Mouse (Mus musculus) hindbrain, embryonic 10.5 days (tissue): ENCODE data around the gene Rnf10. TPM values are rescaled to one million over a fixed set of nuclear protein-coding genes. Genes with fewer than 3 reads are reported as not detected.

ENCODE experiments used
- DNase-seq: peaks from one replicate; pipeline ENCODE4 v3.0.0-alpha.2; 2017; ENCODE audit warnings: low spot score
- H3K27ac ChIP-seq: fragments of 300-500 bp; sonication (generic); 2 replicates; pipeline ENCODE4 v1.5.1; 2016; ENCODE audit warnings: mild to moderate bottlenecking, moderate library complexity
- H3K27me3 ChIP-seq: fragments of 300-500 bp; sonication (generic); 2 replicates; pipeline ENCODE4 v1.6.1; 2016; ENCODE audit warnings: mild to moderate bottlenecking; ENCODE audit not compliant: poor library complexity, insufficient read depth, severe bottlenecking
- H3K36me3 ChIP-seq: fragments of 300-500 bp; sonication (generic); 2 replicates; pipeline ENCODE4 v1.6.1; 2016; ENCODE audit warnings: mild to moderate bottlenecking, moderate library complexity
- H3K4me1 ChIP-seq: fragments of 300-500 bp; sonication (generic); replicated peaks from 2 replicates; pipeline ENCODE4 v1.6.1; 2016; ENCODE audit warnings: mild to moderate bottlenecking
- H3K4me3 ChIP-seq: fragments of 300-500 bp; sonication (generic); 2 replicates; pipeline ENCODE4 v1.5.1; 2016; ENCODE audit warnings: mild to moderate bottlenecking, moderate library complexity
- H3K9me3 ChIP-seq: fragments of 300-500 bp; sonication (generic); 2 replicates; pipeline ENCODE4 v1.6.1; 2016; ENCODE audit warnings: mild to moderate bottlenecking, moderate library complexity
- WGBS: fragments of 180-500 bp; shearing (Covaris S2); methylation state at CpG from one replicate; pipeline ENCODE4 v1.1.7; 2016; 5-methylcytosine and 5-hydroxymethylcytosine counted together
- polyA plus RNA-seq: library from polyadenylated mRNA; unstranded; fragments of >200 nt; fragmentation: Nextera tagmentation; extraction: Ambion mirVana; gene quantifications from 2 replicates; pipeline ENCODE4 v1.2.1, GENCODE M21; 2016

The Rnf10 gene
- polyA plus RNA-seq, 1 experiment from 2014 or later, result 172 TPM

DNA sequence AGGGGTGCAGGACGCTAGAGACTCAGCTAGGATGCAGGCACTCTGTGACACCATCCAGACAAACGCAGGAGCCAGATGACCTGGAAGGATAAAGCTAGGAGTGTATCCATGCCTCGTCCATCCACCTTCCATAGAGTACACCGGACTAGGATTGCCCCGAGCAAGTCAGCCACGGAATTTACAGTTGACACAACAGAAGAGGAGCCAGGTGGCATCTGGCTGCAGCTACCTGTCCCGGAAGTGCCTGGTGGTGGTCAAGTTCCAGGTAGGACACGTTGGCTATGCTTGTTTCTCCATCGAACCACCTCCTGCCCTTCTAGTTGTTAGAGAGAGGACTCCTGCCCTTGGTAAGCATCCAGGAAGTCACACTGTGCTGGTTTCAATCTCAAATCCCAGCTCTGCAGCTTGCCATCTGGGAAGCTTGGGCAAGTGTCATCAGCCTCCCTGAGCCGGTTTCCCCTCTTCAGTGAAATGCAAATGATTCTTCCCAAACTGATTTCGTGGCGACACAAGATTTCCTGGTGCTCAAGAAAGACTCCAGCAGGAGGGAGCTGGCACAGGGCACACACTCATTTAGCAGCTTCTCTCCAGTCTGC is 78.0 kb downstream of the Rnf10 start:
- H3K4me1 ChIP-seq, result peaks cover 50% of the 10 kb centered on the region
- H3K27me3 ChIP-seq, result peaks cover 88% of the 10 kb centered on the region
- no peak for DNase-seq
- peak overlapping the region; percentile 78; the same call in 1 of the 2 replicates for H3K27ac ChIP-seq
- H3K9me3 ChIP-seq, result no peaks in the 10 kb centered on the region
- H3K36me3 ChIP-seq, result no peaks in the 10 kb centered on the region
- H3K4me3 ChIP-seq, result peak overlapping the region; percentile 76
- 4% methylated on average over 12 of the region's 12 CpGs for WGBS

DNA sequence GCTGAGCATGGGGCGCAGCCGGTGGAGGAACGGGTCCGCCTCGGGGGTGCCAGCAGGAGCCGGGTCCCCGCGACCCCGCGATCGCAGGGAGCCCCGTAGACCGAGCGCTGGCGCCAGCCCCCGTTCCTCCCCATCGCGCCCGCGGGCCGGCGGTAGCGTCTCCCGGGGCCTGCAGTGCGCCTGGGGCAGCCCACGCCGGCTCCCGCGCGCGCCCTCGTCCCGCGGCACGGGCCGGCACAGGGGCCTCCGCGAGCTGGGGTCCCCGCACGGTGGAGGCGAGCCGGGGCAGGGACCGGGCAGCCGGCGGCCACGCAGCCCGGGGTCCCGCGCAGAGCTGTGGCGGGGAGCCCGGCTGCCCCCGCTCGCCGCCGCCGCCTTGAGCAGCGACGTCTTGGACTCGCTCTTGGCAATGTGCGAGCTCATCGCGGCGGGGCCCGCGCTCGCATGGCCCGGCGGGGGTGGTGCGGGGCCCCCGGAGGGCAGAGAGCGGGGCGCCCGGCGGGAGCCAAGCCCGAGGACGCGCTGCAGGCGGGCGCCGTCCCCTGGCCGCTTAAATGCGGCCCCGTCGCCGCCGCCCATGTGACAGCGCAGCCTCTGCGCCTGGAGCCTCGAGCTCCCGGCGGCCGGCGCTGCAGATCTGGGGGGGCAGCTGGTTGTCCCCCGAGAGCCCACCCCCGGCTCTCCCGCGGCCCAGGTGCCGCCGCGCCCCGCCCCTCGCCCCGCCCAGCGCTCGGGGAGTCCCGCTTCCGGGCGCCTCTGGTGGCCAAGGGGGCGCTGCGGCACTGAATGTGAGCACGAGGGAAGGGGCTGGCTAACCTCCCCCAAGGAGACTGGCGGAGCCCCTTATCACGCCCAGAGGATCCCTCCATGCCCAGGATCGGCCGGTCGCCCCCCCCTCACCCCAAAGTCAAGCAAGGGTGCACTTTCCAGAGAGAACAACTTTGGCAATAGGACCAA is 78.8 kb downstream of the Rnf10 start, which contains the start of gene Cabp1:
Gene Cabp1, minus strand, starts transcription at position 713 of the 957 bp plus-strand sequence.
- no peaks in the 10 kb centered on the region for H3K9me3 ChIP-seq
- H3K27ac ChIP-seq, result peak within 1 kb of the TSS; percentile 78
- under 1% methylated on average over 114 of the region's 116 CpGs for WGBS
- DNase-seq, result peak; percentile 66
- H3K27me3 ChIP-seq, result peaks cover 96% of the 10 kb centered on the region
- H3K4me3 ChIP-seq, result peak within 1 kb of the TSS; percentile 76
- H3K36me3 ChIP-seq, result no peaks in the 10 kb centered on the region
- H3K4me1 ChIP-seq, result peaks cover 51% of the 10 kb centered on the region

DNA sequence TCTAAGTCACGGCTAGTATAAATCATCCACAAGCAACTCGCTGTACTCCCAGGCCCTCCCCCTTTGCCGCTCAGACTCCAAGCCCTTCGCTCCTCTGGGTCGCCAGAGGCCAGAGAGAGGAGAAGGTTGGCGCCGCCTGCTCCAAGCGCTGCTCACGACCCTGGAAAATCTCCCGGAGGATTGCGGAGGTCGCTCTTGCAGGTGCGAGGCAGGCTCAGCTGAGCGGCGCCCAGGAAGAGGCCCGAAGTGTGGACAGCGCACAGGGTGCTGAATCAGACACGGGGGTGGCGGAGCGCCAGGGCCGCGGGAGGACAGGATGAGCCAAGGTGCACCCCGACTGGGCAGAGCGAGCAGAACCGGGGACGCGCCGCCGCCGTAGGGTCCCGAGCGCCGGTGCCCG is 79.5 kb downstream of the Rnf10 start:
- Histone ChIP-seq H3K4me1 (peaks cover 51% of the 10 kb centered on the region), H3K27ac (peak overlapping the region; percentile 78), H3K27me3 (peaks cover 99% of the 10 kb centered on the region), H3K9me3 (peaks cover 3% of the 10 kb centered on the region; the same call in 1 of the 2 replicates), H3K36me3 (no peaks in the 10 kb centered on the region), H3K4me3 (peak overlapping the region; percentile 76)
- WGBS, result under 1% methylated on average over 34 of the region's 34 CpGs
- peak; percentile 52 for DNase-seq

- Histone ChIP-seq H3K9me3 (peaks cover 3% of the 10 kb centered on the region; the same call in 1 of the 2 replicates), H3K4me3 (peak overlapping the region; percentile 76), H3K27me3 (peaks cover 99% of the 10 kb centered on the region), H3K36me3 (no peaks in the 10 kb centered on the region), H3K4me1 (peaks cover 54% of the 10 kb centered on the region), H3K27ac (no peak overlapping the region)
- peak; percentile 25 for DNase-seq
- 11% methylated on average over 7 of the region's 7 CpGs for WGBS
Observed at GRCm38 (mm10) chr5:115192828-115193195, 79.9 kb downstream of the Rnf10 start.

- Histone ChIP-seq H3K27me3 (peaks cover 99% of the 10 kb centered on the region), H3K27ac (no peak overlapping the region), H3K9me3 (peaks cover 3% of the 10 kb centered on the region; the same call in 1 of the 2 replicates), H3K4me3 (peak overlapping the region; percentile 76), H3K4me1 (peaks cover 60% of the 10 kb centered on the region), H3K36me3 (no peaks in the 10 kb centered on the region)
- peak; percentile 40 for DNase-seq
- WGBS, result 10% methylated on average over 29 of the region's 29 CpGs
Observed at GRCm38 (mm10) chr5:115191880-115192827, 80.5 kb downstream of the Rnf10 start.

Other genes with a start within 250 kb of the Rnf10 start
- gene Gm10401, start 174.6 kb downstream of the Rnf10 start, polyA plus RNA-seq, result 22.3 and 22.8 TPM in 2 replicates
- 67.2 and 70.6 TPM in 2 replicates for gene Acads, start 153.6 kb downstream of the Rnf10 start, polyA plus RNA-seq
- gene Unc119b, start 137.9 kb downstream of the Rnf10 start, polyA plus RNA-seq, result 66.9 and 74.6 TPM in 2 replicates
- 59.5 and 71.1 TPM in 2 replicates for gene Mlec, start 114.7 kb downstream of the Rnf10 start, polyA plus RNA-seq
- gene Cabp1, start 78.5 kb downstream of the Rnf10 start, polyA plus RNA-seq, result 2.3 and 6.1 TPM in 2 replicates
- 104 and 114 TPM in 2 replicates for gene Pop5, start 37.1 kb downstream of the Rnf10 start, polyA plus RNA-seq
- 49.6 and 55.1 TPM in 2 replicates for gene Coq5, start 6.8 kb upstream of the Rnf10 start, polyA plus RNA-seq
- gene Dynll1, start 28.1 kb upstream of the Rnf10 start, polyA plus RNA-seq, result 1,684 and 1,740 TPM in 2 replicates
- 383 and 387 TPM in 2 replicates for gene Srsf9, start 54.3 kb upstream of the Rnf10 start, polyA plus RNA-seq
- gene Gatc, start 68.3 kb upstream of the Rnf10 start, polyA plus RNA-seq, result 35.6 and 41.2 TPM in 2 replicates
- gene Triap1, start 68.3 kb upstream of the Rnf10 start, polyA plus RNA-seq, result 56.3 and 57.2 TPM in 2 replicates
- gene Cox6a1, start 76.1 kb upstream of the Rnf10 start, polyA plus RNA-seq, result 875 and 1,016 TPM in 2 replicates
- 167 and 222 TPM in 2 replicates for gene Msi1, start 156.7 kb upstream of the Rnf10 start, polyA plus RNA-seq
- 0.51 TPM in 1 of 2 replicates, not detected in the other for gene Pla2g1b, start 193.4 kb upstream of the Rnf10 start, polyA plus RNA-seq
- 17.2 and 17.3 TPM in 2 replicates for gene Sirt4, start 211.8 kb upstream of the Rnf10 start, polyA plus RNA-seq
- gene Pxn, start 233.8 kb upstream of the Rnf10 start, polyA plus RNA-seq, result 32.6 and 42.6 TPM in 2 replicates